Mouse (Mus musculus) ES-CJ7 (cell line): ENCODE data around the gene Mxra8.

Experiments used
- DNase-seq: peaks from one replicate; pipeline ENCODE4 v3.0.0; 2011; ENCODE audit warnings: low read depth, low spot score

Mxra8 gene

DNA sequence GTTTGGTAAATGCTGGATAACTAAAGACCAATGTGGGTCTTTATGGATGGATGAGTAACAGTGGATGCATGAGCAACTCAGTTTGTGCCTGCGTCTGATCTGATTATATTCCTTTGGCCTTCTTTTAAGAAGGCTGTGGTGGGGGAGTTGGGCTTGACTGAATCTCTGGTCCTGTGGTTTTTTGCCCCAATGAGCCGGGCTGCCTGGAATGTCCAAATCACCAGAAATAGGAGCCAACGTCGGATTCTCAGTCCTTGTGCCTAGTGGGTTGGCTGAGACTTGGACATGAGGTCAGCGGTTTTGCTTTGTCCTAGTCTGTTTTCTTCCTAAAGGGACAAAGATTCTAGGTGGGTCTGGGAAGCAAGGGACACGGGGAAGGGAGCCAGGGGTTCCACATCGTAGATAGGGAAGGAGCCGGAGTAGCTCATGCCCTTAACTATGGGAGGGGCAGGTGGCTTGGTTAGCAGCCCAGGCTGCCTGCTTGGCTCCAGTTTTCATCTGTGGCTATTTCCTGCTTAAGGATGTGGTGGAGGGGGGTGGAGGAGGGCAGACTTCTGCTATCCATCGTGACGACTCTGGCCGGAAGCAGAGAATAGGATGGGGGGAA, 2.0 kb upstream of the Mxra8 start:
- no peak for DNase-seq

GRCm38 (mm10) chr4:155838187-155839153, 1.0 kb upstream of the Mxra8 start:
- no peak for DNase-seq

DNA sequence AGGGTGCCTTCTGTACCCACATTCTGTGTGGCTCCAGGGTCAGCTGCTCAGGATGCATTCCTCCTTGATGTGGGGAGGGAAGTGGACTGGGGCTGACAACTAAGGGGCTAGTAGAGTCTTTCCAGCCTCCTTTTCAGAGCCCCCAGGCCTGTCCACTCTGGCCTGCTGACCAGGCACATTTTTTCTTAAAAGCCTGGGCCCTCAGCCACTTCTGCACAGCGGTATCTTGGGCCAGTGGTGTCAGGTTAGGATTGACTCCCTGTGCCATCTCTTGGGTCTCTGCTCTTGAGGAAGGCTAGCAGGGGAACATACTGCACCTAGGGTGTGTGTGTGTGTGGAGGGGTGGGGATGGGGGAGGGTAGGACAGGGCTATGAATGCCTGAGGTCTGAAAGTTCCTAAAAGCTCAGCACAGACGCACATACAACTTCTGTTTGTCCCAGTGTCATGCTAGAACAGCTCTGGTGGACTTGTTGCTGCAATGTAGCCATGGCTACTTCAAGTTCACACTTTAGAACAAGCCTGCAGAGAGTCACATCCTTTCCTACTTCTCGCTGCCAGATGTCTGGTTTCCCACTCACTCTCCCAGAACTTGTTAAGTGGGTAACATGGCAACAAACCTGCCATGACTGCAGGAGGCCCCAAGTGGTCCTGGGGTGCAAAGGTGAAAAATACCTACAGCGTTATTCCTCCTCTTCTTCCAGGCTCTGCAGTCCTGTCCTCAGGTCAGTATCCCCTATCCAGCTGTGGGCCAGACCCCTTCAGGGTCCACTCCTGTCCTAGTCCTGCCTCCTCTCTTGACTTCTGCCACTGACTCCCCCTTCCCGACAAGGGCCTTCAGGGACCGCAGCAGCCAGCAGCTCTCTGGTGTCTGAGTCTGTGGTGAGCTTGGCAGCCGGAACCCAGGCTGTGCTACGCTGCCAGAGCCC, 859 bp downstream of the Mxra8 start:
- no peak for DNase-seq

DNA sequence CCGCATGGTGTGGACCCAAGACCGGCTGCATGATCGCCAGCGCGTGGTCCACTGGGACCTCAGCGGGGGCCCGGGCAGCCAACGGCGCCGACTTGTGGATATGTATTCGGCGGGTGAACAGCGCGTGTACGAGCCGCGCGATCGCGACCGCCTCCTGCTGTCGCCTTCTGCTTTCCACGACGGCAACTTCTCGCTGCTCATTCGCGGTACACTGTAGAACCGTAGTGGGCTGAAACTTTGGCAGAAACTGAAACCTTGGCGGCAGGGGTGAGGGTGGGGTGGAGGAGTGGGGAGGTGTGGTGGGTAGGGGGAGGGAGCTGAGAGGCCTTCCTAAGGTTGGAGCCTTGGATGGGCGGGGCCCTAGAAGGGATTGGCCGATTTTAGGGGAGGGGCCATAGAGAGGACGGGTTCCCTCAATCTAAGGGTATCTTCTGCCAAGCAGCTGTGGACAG, 1.5 kb downstream of the Mxra8 start:
- DNase-seq, result peak; percentile 91

- peak; percentile 51 for DNase-seq
Observed at GRCm38 (mm10) chr4:155841651-155842270, 2.3 kb downstream of the Mxra8 start.

GRCm38 (mm10) chr4:155843231-155843630, 3.8 kb downstream of the Mxra8 start:
- no peak for DNase-seq

DNA sequence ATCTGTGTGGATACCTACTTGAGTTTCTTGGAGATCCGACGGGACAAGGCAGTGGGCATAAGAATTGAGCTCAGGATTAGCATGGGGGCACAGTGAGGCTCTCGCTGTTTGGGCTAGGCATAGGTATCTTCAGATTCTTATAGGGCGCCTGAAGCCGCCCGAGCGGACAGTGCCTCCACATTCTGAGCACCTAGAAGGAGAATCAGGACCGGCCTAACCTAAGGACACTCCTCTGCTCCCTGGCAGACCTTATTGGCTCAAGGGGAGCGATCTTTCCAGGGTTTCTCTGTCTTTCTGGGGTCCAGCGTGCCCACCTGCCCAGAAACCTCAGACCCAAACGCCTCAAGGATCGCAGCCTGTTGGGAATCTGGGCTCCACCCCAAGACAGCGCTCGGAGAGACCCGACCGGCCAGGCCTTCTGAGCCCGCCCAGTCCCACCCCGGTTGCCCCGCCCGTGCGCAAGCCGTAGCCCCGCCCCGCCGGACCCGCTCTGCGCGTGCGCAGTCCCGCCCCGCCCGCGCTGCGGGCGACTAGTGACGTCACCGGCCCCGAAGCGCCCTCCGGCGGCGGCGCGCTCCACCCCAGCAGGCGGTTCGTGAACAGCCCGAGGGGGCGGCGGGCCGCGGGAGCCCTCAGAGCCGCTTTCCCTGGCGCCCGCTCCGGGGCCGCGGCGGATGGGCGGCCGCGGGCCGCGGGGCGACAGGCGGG, 7.5 kb downstream of the Mxra8 start, which contains the start of gene Dvl1:
Dvl1 (plus strand) TSS at position 532 of the 708 bp plus-strand sequence.
- peak; percentile 83 for DNase-seq

GRCm38 (mm10) chr4:155847591-155848352, 8.3 kb downstream of the Mxra8 start:
- no peak for DNase-seq

GRCm38 (mm10) chr4:155848434-155849095, 9.1 kb downstream of the Mxra8 start:
- peak; percentile 41 for DNase-seq

DNA sequence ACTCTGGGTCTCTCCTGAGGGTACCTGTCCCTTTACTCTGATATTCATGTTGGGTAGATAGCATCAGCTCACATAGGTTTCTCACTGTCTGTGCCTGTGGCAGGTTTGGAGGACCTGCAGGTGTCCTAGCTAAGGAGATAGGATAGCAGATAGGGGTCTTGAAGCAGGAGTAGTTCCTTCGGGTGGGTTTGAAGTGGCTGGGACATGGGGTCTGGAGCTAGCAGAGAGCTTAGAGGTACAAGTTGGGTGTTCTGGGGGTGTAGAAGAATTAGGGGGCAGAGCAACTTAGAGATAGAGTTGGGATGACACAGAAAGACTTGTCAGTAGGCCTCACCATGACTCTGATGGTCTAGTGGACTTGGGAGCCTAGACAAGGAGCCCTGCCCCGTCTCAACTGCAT, 9.9 kb downstream of the Mxra8 start:
- no peak for DNase-seq

DNA sequence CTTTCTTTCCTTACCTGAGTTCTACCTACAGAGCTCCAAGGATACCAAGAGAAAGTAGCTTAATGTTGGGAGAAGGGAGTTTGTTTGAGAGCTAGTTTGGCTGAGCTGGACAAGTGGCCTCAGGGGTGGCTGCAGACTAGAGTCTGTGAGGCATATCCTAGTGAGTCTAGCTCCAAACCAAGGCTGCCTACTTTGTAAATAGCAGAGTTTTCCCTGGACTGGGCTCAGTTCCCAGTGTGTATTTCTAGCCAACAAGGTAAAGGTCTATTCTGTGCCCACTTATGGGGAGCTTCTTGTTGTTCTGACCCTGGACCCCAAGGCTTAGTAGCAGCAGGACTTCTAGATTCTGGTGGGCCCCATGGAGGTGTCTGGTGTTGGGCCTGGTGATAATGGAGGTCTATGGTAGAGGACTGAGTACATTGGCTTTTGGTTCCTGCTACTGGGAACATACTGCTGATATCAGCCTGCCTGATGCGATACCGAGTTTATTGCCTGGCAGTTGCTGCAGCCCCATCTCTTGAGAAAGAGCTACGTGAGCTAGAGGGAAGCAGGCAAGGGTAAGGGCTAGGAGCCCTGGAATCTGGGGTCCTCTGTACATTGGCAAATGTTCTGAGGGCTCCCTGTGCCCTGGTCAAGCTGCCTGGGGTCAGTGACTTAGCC, 10.4 kb downstream of the Mxra8 start:
- no peak for DNase-seq

DNA sequence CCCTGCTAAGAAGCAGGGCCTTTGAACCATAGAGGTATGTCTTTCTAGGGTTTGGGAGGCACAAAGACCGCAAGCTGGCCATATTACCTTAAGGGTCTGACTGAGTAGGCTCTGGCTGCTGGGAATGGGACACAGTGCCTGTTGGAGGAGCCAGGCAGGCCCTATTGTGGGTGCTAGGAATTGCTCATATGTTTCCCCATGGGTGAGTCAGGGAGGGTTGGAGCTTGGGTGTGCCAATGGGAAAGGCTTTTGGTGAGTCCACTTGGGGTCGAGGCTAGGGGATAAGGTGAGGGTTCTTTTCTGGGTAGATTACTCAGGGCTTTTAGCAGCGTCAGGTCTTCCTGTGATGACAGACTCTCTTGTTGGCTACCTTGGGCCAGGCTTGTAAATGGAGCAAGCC, 11.9 kb downstream of the Mxra8 start:
- no peak for DNase-seq

DNA sequence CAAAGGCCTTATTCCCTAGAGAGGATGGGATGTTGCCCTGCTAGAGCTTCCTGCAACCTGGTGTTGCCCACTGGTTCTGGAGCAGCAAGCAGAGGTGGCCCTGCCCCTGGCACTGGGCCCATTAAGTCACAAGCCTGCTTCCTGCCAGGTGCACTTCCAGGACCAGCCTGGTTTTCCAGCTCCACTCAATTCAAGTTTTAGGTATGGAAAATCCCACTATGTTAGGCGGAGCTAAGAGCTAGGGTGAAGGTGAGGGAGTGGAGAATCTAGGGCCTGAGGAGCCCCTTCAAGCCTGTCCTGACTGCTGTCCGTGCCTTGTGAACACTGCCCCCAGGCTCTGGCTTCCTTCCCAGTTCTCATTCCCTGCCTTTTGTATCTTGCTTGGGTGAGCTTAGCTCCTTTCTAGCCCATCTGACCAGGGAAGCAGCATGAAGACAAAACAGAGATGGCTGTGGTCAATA, 12.5 kb downstream of the Mxra8 start:
- no peak for DNase-seq

- DNase-seq, result no peak
Observed at GRCm38 (mm10) chr4:155853421-155853820, 13.9 kb downstream of the Mxra8 start.

- DNase-seq, result no peak
Observed at GRCm38 (mm10) chr4:155854991-155855390, 15.5 kb downstream of the Mxra8 start.

GRCm38 (mm10) chr4:155856071-155856470, 16.6 kb downstream of the Mxra8 start:
- no peak for DNase-seq

DNA sequence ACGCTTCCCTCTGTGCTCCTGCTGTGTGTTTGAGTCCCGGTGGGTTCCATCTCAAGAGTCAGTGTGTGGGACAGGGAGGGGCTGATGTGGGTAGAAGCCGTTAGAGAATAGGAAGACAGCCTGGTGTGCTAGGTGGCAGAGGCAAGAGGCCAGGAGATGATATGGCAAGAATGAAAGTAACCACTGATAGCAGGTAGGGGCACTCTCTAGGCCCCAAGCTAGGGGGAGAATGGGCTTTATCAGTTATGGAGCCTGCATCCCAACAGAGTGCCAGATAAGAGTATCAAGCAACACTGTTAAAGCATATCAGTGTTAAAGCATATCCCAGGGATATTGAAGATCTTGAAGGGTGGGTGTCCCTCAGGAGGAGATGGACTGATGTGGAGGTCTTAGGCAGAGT, 17.4 kb downstream of the Mxra8 start:
- DNase-seq, result no peak

- peak; percentile 76 for DNase-seq
Observed at GRCm38 (mm10) chr4:155859318-155859717, 19.8 kb downstream of the Mxra8 start.

DNA sequence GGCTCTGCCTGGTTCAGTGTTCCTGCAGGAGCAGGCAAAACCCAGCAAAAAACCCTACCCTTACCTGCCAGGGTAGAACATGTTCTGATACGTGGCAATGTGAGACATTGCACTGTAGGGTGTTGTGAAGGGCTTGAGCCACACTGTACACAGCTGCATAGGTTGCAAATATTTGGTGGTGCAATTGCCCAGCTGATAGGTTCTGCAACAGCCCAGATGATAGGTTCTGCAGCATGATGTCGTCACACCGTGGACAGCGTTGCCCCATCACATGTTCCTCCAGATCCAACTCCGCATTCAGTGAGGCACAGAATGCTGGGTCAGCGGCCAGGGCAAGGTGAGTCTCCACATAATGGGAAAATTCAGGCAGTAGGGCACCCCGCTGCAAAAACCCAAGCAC, 22.3 kb downstream of the Mxra8 start:
- no peak for DNase-seq
